Mouse (Mus musculus): ENCODE measurements around the gene Eci1. TPM values are rescaled to one million over a fixed set of nuclear protein-coding genes. Genes with fewer than 3 reads are reported as not detected.
A peak's percentile ranks its signal among the peaks of the same experiment; 100 is the strongest.

The Eci1 gene
- 54.1 and 61.5 TPM in 2 replicates for polyA plus RNA-seq (2014; fragmentation: Nextera tagmentation; extraction: Ambion mirVana)

GRCm38 (mm10) chr17:24426471-24427169, at the start of gene Eci1:
Gene Eci1 (plus strand): TSS chr17:24426641.
- DNase-seq (ENCODE audit: low spot score): peak; percentile 91
- under 1% methylated on average over 48 of the region's 48 CpGs for WGBS
- H3K36me3 ChIP-seq (ENCODE audit: control insufficient read depth, insufficient read depth, low read length): peaks cover 16% of the 10 kb centered on the region
- no peaks in the 10 kb centered on the region for H3K9me3 ChIP-seq (ENCODE audit: control insufficient read depth, low read length)
- peak within 1 kb of the TSS; percentile 70 for H3K4me3 ChIP-seq (ENCODE audit: low read depth, low read length)
- ATAC-seq (ENCODE audit: insufficient read depth, low FRiP score, low TSS enrichment): peak; percentile 99
- peaks cover 4% of the 10 kb centered on the region; the same call in 1 of the 2 replicates for H3K4me1 ChIP-seq (ENCODE audit: control insufficient read depth, insufficient read depth, low read length)
- H3K9ac ChIP-seq (ENCODE audit: low read length): peak within 1 kb of the TSS; percentile 90
- peak within 1 kb of the TSS; percentile 68 for H3K4me2 ChIP-seq (ENCODE audit: low read depth)
- no peaks in the 10 kb centered on the region for H3K27me3 ChIP-seq (ENCODE audit: control insufficient read depth, insufficient read depth, low read length)
- H3K27ac ChIP-seq (ENCODE audit: low read depth, low read length): peak within 1 kb of the TSS; percentile 92

GRCm38 (mm10) chr17:24378496-24378895, 47.9 kb upstream of the Eci1 start:
- 87% methylated on average over 2 of the region's 2 CpGs for WGBS
- Histone ChIP-seq H3K9me3 (ENCODE audit: control insufficient read depth, low read length) (no peaks in the 10 kb centered on the region), H3K4me2 (ENCODE audit: low read depth) (no peak overlapping the region), H3K27ac (ENCODE audit: low read depth, low read length) (no peak overlapping the region), H3K4me3 (ENCODE audit: low read depth, low read length) (no peak overlapping the region), H3K27me3 (ENCODE audit: control insufficient read depth, insufficient read depth, low read length) (no peaks in the 10 kb centered on the region), H3K9ac (ENCODE audit: low read length) (no peak overlapping the region), H3K4me1 (ENCODE audit: control insufficient read depth, insufficient read depth, low read length) (no peaks in the 10 kb centered on the region), H3K36me3 (ENCODE audit: control insufficient read depth, insufficient read depth, low read length) (0 out of 2 replicates have a peak, but pooled peaks cover 2% of the 10 kb centered on the region)
- DNase-seq (ENCODE audit: low spot score) (no peak), ATAC-seq (ENCODE audit: insufficient read depth, low FRiP score, low TSS enrichment) (no peak)

GRCm38 (mm10) chr17:24383789-24384188, 42.7 kb upstream of the Eci1 start:
- DNase-seq (ENCODE audit: low spot score): no peak

GRCm38 (mm10) chr17:24388711-24389110, 37.7 kb upstream of the Eci1 start:
- H3K4me1 ChIP-seq (ENCODE audit: control insufficient read depth, insufficient read depth, low read length): no peaks in the 10 kb centered on the region
- no peaks in the 10 kb centered on the region for H3K27me3 ChIP-seq (ENCODE audit: control insufficient read depth, insufficient read depth, low read length)
- DNase-seq (ENCODE audit: low spot score) (no peak), ATAC-seq (ENCODE audit: insufficient read depth, low FRiP score, low TSS enrichment) (no peak)
- H3K9me3 ChIP-seq (ENCODE audit: control insufficient read depth, low read length): no peaks in the 10 kb centered on the region
- no peak overlapping the region for H3K4me2 ChIP-seq (ENCODE audit: low read depth)
- H3K27ac ChIP-seq (ENCODE audit: low read depth, low read length): no peak overlapping the region
- 89% methylated on average over 5 of the region's 5 CpGs for WGBS
- peaks cover 2% of the 10 kb centered on the region for H3K36me3 ChIP-seq (ENCODE audit: control insufficient read depth, insufficient read depth, low read length)
- no peak overlapping the region for H3K4me3 ChIP-seq (ENCODE audit: low read depth, low read length)
- H3K9ac ChIP-seq (ENCODE audit: low read length): no peak overlapping the region

More at GRCm38 (mm10) chr17:24383789-24384188, 42.7 kb upstream of the Eci1 start:
- H3K9ac ChIP-seq (ENCODE audit: low read length): no peak overlapping the region
- H3K9me3 ChIP-seq (ENCODE audit: control insufficient read depth, low read length): no peaks in the 10 kb centered on the region
- H3K27me3 ChIP-seq (ENCODE audit: control insufficient read depth, insufficient read depth, low read length): no peaks in the 10 kb centered on the region
- H3K27ac ChIP-seq (ENCODE audit: low read depth, low read length): no peak overlapping the region
- H3K4me2 ChIP-seq (ENCODE audit: low read depth): no peak overlapping the region
- H3K4me1 ChIP-seq (ENCODE audit: control insufficient read depth, insufficient read depth, low read length): no peaks in the 10 kb centered on the region
- no peak overlapping the region for H3K4me3 ChIP-seq (ENCODE audit: low read depth, low read length)
- ATAC-seq (ENCODE audit: insufficient read depth, low FRiP score, low TSS enrichment): no peak
- 91% methylated on average over 8 of the region's 8 CpGs for WGBS
- peaks cover 2% of the 10 kb centered on the region for H3K36me3 ChIP-seq (ENCODE audit: control insufficient read depth, insufficient read depth, low read length)

- Histone ChIP-seq H3K9me3 (ENCODE audit: control insufficient read depth, low read length) (no peaks in the 10 kb centered on the region), H3K36me3 (ENCODE audit: control insufficient read depth, insufficient read depth, low read length) (peaks cover 2% of the 10 kb centered on the region), H3K4me2 (ENCODE audit: low read depth) (no peak overlapping the region), H3K4me1 (ENCODE audit: control insufficient read depth, insufficient read depth, low read length) (no peaks in the 10 kb centered on the region), H3K4me3 (ENCODE audit: low read depth, low read length) (no peak overlapping the region), H3K27me3 (ENCODE audit: control insufficient read depth, insufficient read depth, low read length) (no peaks in the 10 kb centered on the region), H3K9ac (ENCODE audit: low read length) (no peak overlapping the region), H3K27ac (ENCODE audit: low read depth, low read length) (no peak overlapping the region)
- 4% methylated on average over 2 of the region's 2 CpGs for WGBS
- DNase-seq (ENCODE audit: low spot score) (peak; percentile 62), ATAC-seq (ENCODE audit: insufficient read depth, low FRiP score, low TSS enrichment) (no peak)
These were observed 36.6 kb upstream of the Eci1 start for GRCm38 (mm10) chr17:24389865-24390264.

GRCm38 (mm10) chr17:24391149-24391548, 35.3 kb upstream of the Eci1 start:
- Histone ChIP-seq H3K36me3 (ENCODE audit: control insufficient read depth, insufficient read depth, low read length) (peaks cover 2% of the 10 kb centered on the region), H3K27me3 (ENCODE audit: control insufficient read depth, insufficient read depth, low read length) (no peaks in the 10 kb centered on the region), H3K4me2 (ENCODE audit: low read depth) (no peak overlapping the region), H3K4me1 (ENCODE audit: control insufficient read depth, insufficient read depth, low read length) (no peaks in the 10 kb centered on the region), H3K9me3 (ENCODE audit: control insufficient read depth, low read length) (no peaks in the 10 kb centered on the region), H3K27ac (ENCODE audit: low read depth, low read length) (no peak overlapping the region), H3K9ac (ENCODE audit: low read length) (no peak overlapping the region), H3K4me3 (ENCODE audit: low read depth, low read length) (no peak overlapping the region)
- DNase-seq (ENCODE audit: low spot score) (no peak), ATAC-seq (ENCODE audit: insufficient read depth, low FRiP score, low TSS enrichment) (no peak)
- WGBS: 64% methylated on average over 8 of the region's 8 CpGs

GRCm38 (mm10) chr17:24393527-24393926, 32.9 kb upstream of the Eci1 start:
- Histone ChIP-seq H3K36me3 (ENCODE audit: control insufficient read depth, insufficient read depth, low read length) (no peaks in the 10 kb centered on the region), H3K4me1 (ENCODE audit: control insufficient read depth, insufficient read depth, low read length) (no peaks in the 10 kb centered on the region), H3K9me3 (ENCODE audit: control insufficient read depth, low read length) (no peaks in the 10 kb centered on the region), H3K27me3 (ENCODE audit: control insufficient read depth, insufficient read depth, low read length) (no peaks in the 10 kb centered on the region), H3K9ac (ENCODE audit: low read length) (no peak overlapping the region), H3K27ac (ENCODE audit: low read depth, low read length) (no peak overlapping the region), H3K4me2 (ENCODE audit: low read depth) (no peak overlapping the region), H3K4me3 (ENCODE audit: low read depth, low read length) (no peak overlapping the region)
- no peak for ATAC-seq (ENCODE audit: insufficient read depth, low FRiP score, low TSS enrichment)
- DNase-seq (ENCODE audit: low spot score): no peak
- 34% methylated on average over 4 of the region's 4 CpGs for WGBS

GRCm38 (mm10) chr17:24394456-24394855, 32.0 kb upstream of the Eci1 start:
- ATAC-seq (ENCODE audit: insufficient read depth, low FRiP score, low TSS enrichment): no peak
- Histone ChIP-seq H3K4me3 (ENCODE audit: low read depth, low read length) (no peak overlapping the region), H3K9me3 (ENCODE audit: control insufficient read depth, low read length) (no peaks in the 10 kb centered on the region), H3K9ac (ENCODE audit: low read length) (no peak overlapping the region), H3K36me3 (ENCODE audit: control insufficient read depth, insufficient read depth, low read length) (no peaks in the 10 kb centered on the region), H3K27ac (ENCODE audit: low read depth, low read length) (no peak overlapping the region), H3K4me1 (ENCODE audit: control insufficient read depth, insufficient read depth, low read length) (no peaks in the 10 kb centered on the region), H3K4me2 (ENCODE audit: low read depth) (no peak overlapping the region), H3K27me3 (ENCODE audit: control insufficient read depth, insufficient read depth, low read length) (no peaks in the 10 kb centered on the region)
- WGBS: 86% methylated on average over 7 of the region's 7 CpGs
- DNase-seq (ENCODE audit: low spot score): no peak

- WGBS: 71% methylated on average over 3 of the region's 3 CpGs
- H3K9me3 ChIP-seq (ENCODE audit: control insufficient read depth, low read length): no peaks in the 10 kb centered on the region
These were observed 24.1 kb upstream of the Eci1 start for GRCm38 (mm10) chr17:24402371-24402770.

More at GRCm38 (mm10) chr17:24402371-24402770, 24.1 kb upstream of the Eci1 start:
- no peak for ATAC-seq (ENCODE audit: insufficient read depth, low FRiP score, low TSS enrichment)
- no peak overlapping the region for H3K9ac ChIP-seq (ENCODE audit: low read length)
- H3K4me3 ChIP-seq (ENCODE audit: low read depth, low read length): no peak overlapping the region
- no peak overlapping the region for H3K4me2 ChIP-seq (ENCODE audit: low read depth)
- H3K27me3 ChIP-seq (ENCODE audit: control insufficient read depth, insufficient read depth, low read length): no peaks in the 10 kb centered on the region
- H3K27ac ChIP-seq (ENCODE audit: low read depth, low read length): no peak overlapping the region
- no peak for DNase-seq (ENCODE audit: low spot score)
- H3K36me3 ChIP-seq (ENCODE audit: control insufficient read depth, insufficient read depth, low read length): 0 out of 2 replicates have a peak, but pooled peaks cover 2% of the 10 kb centered on the region
- no peaks in the 10 kb centered on the region for H3K4me1 ChIP-seq (ENCODE audit: control insufficient read depth, insufficient read depth, low read length)

All from neural tube, embryonic 11.5 days (tissue).